Mouse (Mus musculus): Measurements from ENCODE around the gene Limch1. TPM values are rescaled to one million over a fixed set of nuclear protein-coding genes. Genes with fewer than 3 reads are reported as not detected.

Limch1 gene
- total RNA-seq, 1 experiment, result 7.5 TPM

- H3K27ac ChIP-seq (ENCODE audit: insufficient read depth, low read depth, low read length, poor library complexity, severe bottlenecking), result no peak overlapping the region
- H3K4me1 ChIP-seq (ENCODE audit: control insufficient read depth in 2 of 2, insufficient read depth in 2 of 2, low read length in 2 of 2, poor library complexity in 1 of 2), result no peaks in the 10 kb centered on the region
- TF ChIP-seq CHD2 (IDR thresholded peaks at IDR 0.05; ENCODE audit: low read depth, low read length), result no peak
- no peak for TF ChIP-seq HCFC1 (IDR thresholded peaks at IDR 0.05; ENCODE audit: borderline replicate concordance, insufficient read depth, low read length)
- TF ChIP-seq ZC3H11A (IDR thresholded peaks at IDR 0.05; ENCODE audit: borderline replicate concordance, low read depth, low read length), result no peak
- TF ChIP-seq MAFK (IDR thresholded peaks at IDR 0.05; ENCODE audit: insufficient read depth, low read depth, low read length), result no peak
- TF ChIP-seq ZNF384 (IDR thresholded peaks at IDR 0.05; ENCODE audit: low read depth, low read length), result no peak
- H3K9me3 ChIP-seq (ENCODE audit: control insufficient read depth, insufficient read depth, low read depth, low read length), result no peaks in the 10 kb centered on the region
- in situ Hi-C loops (cut with MboI; ENCODE audit: low sequenced_read_pairs in 2 of 2, unreplicated experiment in 2 of 2), result no loop called here
- no peak overlapping the region for H3K9ac ChIP-seq (ENCODE audit: insufficient read depth, low read depth, low read length, poor library complexity, severe bottlenecking)
- DNase-seq (ENCODE audit: low read depth, low spot score), result no peak
- no peaks in the 10 kb centered on the region for H3K36me3 ChIP-seq (ENCODE audit: control insufficient read depth, insufficient read depth, low read length, poor library complexity, severe bottlenecking)
- H3K4me3 ChIP-seq (ENCODE audit: insufficient read depth in 1 of 2, low read depth in 1 of 2, low read length in 2 of 2, poor library complexity in 1 of 2, severe bottlenecking in 1 of 2), result no peak overlapping the region
These were observed 119.6 kb downstream of the Limch1 start for GRCm38 (mm10) chr5:66865229-66865628.

- no peaks in the 10 kb centered on the region for H3K36me3 ChIP-seq (ENCODE audit: control insufficient read depth, insufficient read depth, low read length, poor library complexity, severe bottlenecking)
- H3K4me3 ChIP-seq (ENCODE audit: insufficient read depth in 1 of 2, low read depth in 1 of 2, low read length in 2 of 2, poor library complexity in 1 of 2, severe bottlenecking in 1 of 2), result no peak overlapping the region
- no peak for DNase-seq (ENCODE audit: low read depth, low spot score)
- TF ChIP-seq ZC3H11A (IDR thresholded peaks at IDR 0.05; ENCODE audit: borderline replicate concordance, low read depth, low read length) (no peak), CHD2 (IDR thresholded peaks at IDR 0.05; ENCODE audit: low read depth, low read length) (no peak), HCFC1 (IDR thresholded peaks at IDR 0.05; ENCODE audit: borderline replicate concordance, insufficient read depth, low read length) (no peak)
- in situ Hi-C loops (cut with MboI; ENCODE audit: low sequenced_read_pairs in 2 of 2, unreplicated experiment in 2 of 2), result no loop called here
- H3K9ac ChIP-seq (ENCODE audit: insufficient read depth, low read depth, low read length, poor library complexity, severe bottlenecking), result no peak overlapping the region
- H3K27ac ChIP-seq (ENCODE audit: insufficient read depth, low read depth, low read length, poor library complexity, severe bottlenecking), result no peak overlapping the region
- no peaks in the 10 kb centered on the region for H3K9me3 ChIP-seq (ENCODE audit: control insufficient read depth, insufficient read depth, low read depth, low read length)
- no peaks in the 10 kb centered on the region for H3K4me1 ChIP-seq (ENCODE audit: control insufficient read depth in 2 of 2, insufficient read depth in 2 of 2, low read length in 2 of 2, poor library complexity in 1 of 2)
These were observed 120.4 kb downstream of the Limch1 start for GRCm38 (mm10) chr5:66866019-66866418.

- no peaks in the 10 kb centered on the region for H3K36me3 ChIP-seq (ENCODE audit: control insufficient read depth, insufficient read depth, low read length, poor library complexity, severe bottlenecking)
- no peaks in the 10 kb centered on the region for H3K9me3 ChIP-seq (ENCODE audit: control insufficient read depth, insufficient read depth, low read depth, low read length)
- TF ChIP-seq HCFC1 (IDR thresholded peaks at IDR 0.05; ENCODE audit: borderline replicate concordance, insufficient read depth, low read length) (no peak), ZC3H11A (IDR thresholded peaks at IDR 0.05; ENCODE audit: borderline replicate concordance, low read depth, low read length) (no peak), MAFK (IDR thresholded peaks at IDR 0.05; ENCODE audit: insufficient read depth, low read depth, low read length) (no peak), CHD2 (IDR thresholded peaks at IDR 0.05; ENCODE audit: low read depth, low read length) (no peak)
- no peak for DNase-seq (ENCODE audit: low read depth, low spot score)
- H3K9ac ChIP-seq (ENCODE audit: insufficient read depth, low read depth, low read length, poor library complexity, severe bottlenecking), result no peak overlapping the region
- no peaks in the 10 kb centered on the region for H3K4me1 ChIP-seq (ENCODE audit: control insufficient read depth in 2 of 2, insufficient read depth in 2 of 2, low read length in 2 of 2, poor library complexity in 1 of 2)
- H3K27ac ChIP-seq (ENCODE audit: insufficient read depth, low read depth, low read length, poor library complexity, severe bottlenecking), result no peak overlapping the region
- in situ Hi-C loops (cut with MboI; ENCODE audit: low sequenced_read_pairs in 2 of 2, unreplicated experiment in 2 of 2), result no loop called here
- H3K4me3 ChIP-seq (ENCODE audit: insufficient read depth in 1 of 2, low read depth in 1 of 2, low read length in 2 of 2, poor library complexity in 1 of 2, severe bottlenecking in 1 of 2), result no peak overlapping the region
These were observed 123.9 kb downstream of the Limch1 start for GRCm38 (mm10) chr5:66869545-66869944.

GRCm38 (mm10) chr5:66871521-66872050, 126.0 kb downstream of the Limch1 start:
- no peak overlapping the region for H3K27ac ChIP-seq (ENCODE audit: insufficient read depth, low read depth, low read length, poor library complexity, severe bottlenecking)
- H3K9ac ChIP-seq (ENCODE audit: insufficient read depth, low read depth, low read length, poor library complexity, severe bottlenecking), result no peak overlapping the region
- H3K4me1 ChIP-seq (ENCODE audit: control insufficient read depth in 2 of 2, insufficient read depth in 2 of 2, low read length in 2 of 2, poor library complexity in 1 of 2), result no peaks in the 10 kb centered on the region
- in situ Hi-C loops (cut with MboI; ENCODE audit: low sequenced_read_pairs in 2 of 2, unreplicated experiment in 2 of 2), result no loop called here
- TF ChIP-seq CHD2 (IDR thresholded peaks at IDR 0.05; ENCODE audit: low read depth, low read length) (no peak), ZNF384 (IDR thresholded peaks at IDR 0.05; ENCODE audit: low read depth, low read length) (no peak), ZC3H11A (IDR thresholded peaks at IDR 0.05; ENCODE audit: borderline replicate concordance, low read depth, low read length) (no peak), HCFC1 (IDR thresholded peaks at IDR 0.05; ENCODE audit: borderline replicate concordance, insufficient read depth, low read length) (no peak), MAFK (IDR thresholded peaks at IDR 0.05; ENCODE audit: insufficient read depth, low read depth, low read length) (no peak)
- H3K36me3 ChIP-seq (ENCODE audit: control insufficient read depth, insufficient read depth, low read length, poor library complexity, severe bottlenecking), result no peaks in the 10 kb centered on the region
- DNase-seq (ENCODE audit: low read depth, low spot score), result no peak
- H3K4me3 ChIP-seq (ENCODE audit: insufficient read depth in 1 of 2, low read depth in 1 of 2, low read length in 2 of 2, poor library complexity in 1 of 2, severe bottlenecking in 1 of 2), result no peak overlapping the region
- no peaks in the 10 kb centered on the region for H3K9me3 ChIP-seq (ENCODE audit: control insufficient read depth, insufficient read depth, low read depth, low read length)

- DNase-seq (ENCODE audit: low read depth, low spot score), result no peak
- Histone ChIP-seq H3K9ac (ENCODE audit: insufficient read depth, low read depth, low read length, poor library complexity, severe bottlenecking) (no peak overlapping the region), H3K4me1 (ENCODE audit: control insufficient read depth in 2 of 2, insufficient read depth in 2 of 2, low read length in 2 of 2, poor library complexity in 1 of 2) (no peaks in the 10 kb centered on the region), H3K36me3 (ENCODE audit: control insufficient read depth, insufficient read depth, low read length, poor library complexity, severe bottlenecking) (no peaks in the 10 kb centered on the region), H3K4me3 (ENCODE audit: insufficient read depth in 1 of 2, low read depth in 1 of 2, low read length in 2 of 2, poor library complexity in 1 of 2, severe bottlenecking in 1 of 2) (no peak overlapping the region), H3K27ac (ENCODE audit: insufficient read depth, low read depth, low read length, poor library complexity, severe bottlenecking) (no peak overlapping the region), H3K9me3 (ENCODE audit: control insufficient read depth, insufficient read depth, low read depth, low read length) (no peaks in the 10 kb centered on the region)
- in situ Hi-C loops (cut with MboI; ENCODE audit: low sequenced_read_pairs in 2 of 2, unreplicated experiment in 2 of 2), result no loop called here
- no peak for TF ChIP-seq MAFK (IDR thresholded peaks at IDR 0.05; ENCODE audit: insufficient read depth, low read depth, low read length)
- no peak for TF ChIP-seq HCFC1 (IDR thresholded peaks at IDR 0.05; ENCODE audit: borderline replicate concordance, insufficient read depth, low read length)
- TF ChIP-seq ZNF384 (IDR thresholded peaks at IDR 0.05; ENCODE audit: low read depth, low read length), result no peak
- no peak for TF ChIP-seq CHD2 (IDR thresholded peaks at IDR 0.05; ENCODE audit: low read depth, low read length)
- TF ChIP-seq ZC3H11A (IDR thresholded peaks at IDR 0.05; ENCODE audit: borderline replicate concordance, low read depth, low read length), result no peak
These were observed 126.4 kb downstream of the Limch1 start for GRCm38 (mm10) chr5:66872053-66872452.
